Mouse (Mus musculus) midbrain, postnatal 0 days (tissue): ENCODE measurements around the gene Srrm2. TPM values are rescaled to one million over a fixed set of nuclear protein-coding genes. Genes with fewer than 3 reads are reported as not detected.
A peak's percentile ranks its signal among the peaks of the same experiment; 100 is the strongest.

Experiments used
- ATAC-seq: fragments of 200-750 bp; cut with Nextera tagmentation; 2 replicates; pipeline ENCODE4 v1.8.0; 2017; ENCODE audit warnings: moderate number of reproducible peaks, mild to moderate bottlenecking, moderate TSS enrichment, moderate library complexity; ENCODE audit not compliant: low FRiP score
- DNase-seq: peaks from one replicate; pipeline ENCODE4 v3.0.0-alpha.2; 2015; ENCODE audit warnings: low spot score
- H3K27ac ChIP-seq: fragments of 300-500 bp; sonication (generic); 2 replicates; pipeline ENCODE4 v1.5.1; 2014; ENCODE audit warnings: low read depth, mild to moderate bottlenecking, low read length, mixed read lengths
- H3K27me3 ChIP-seq: fragments of 300-500 bp; sonication (generic); 2 replicates; pipeline ENCODE4 v1.6.1; 2014; ENCODE audit warnings: low read length, control low read depth, mixed read lengths; ENCODE audit not compliant: insufficient read depth
- H3K36me3 ChIP-seq: fragments of 300-500 bp; sonication (generic); 2 replicates; pipeline ENCODE4 v1.6.1; 2014; ENCODE audit warnings: low read length, control low read depth, mixed read lengths; ENCODE audit not compliant: insufficient read depth
- H3K4me1 ChIP-seq: fragments of 300-500 bp; sonication (generic); 2 replicates; pipeline ENCODE4 v1.6.1; 2014; ENCODE audit warnings: mild to moderate bottlenecking, control low read depth, antibody characterized with exemption, low read length, mixed read lengths; ENCODE audit not compliant: insufficient read depth
- H3K4me2 ChIP-seq: fragments of 300-500 bp; sonication (generic); 2 replicates; pipeline ENCODE4 v1.6.1; 2014; ENCODE audit warnings: low read depth, mild to moderate bottlenecking, low read length, mixed read lengths; ENCODE audit not compliant: poor library complexity, severe bottlenecking
- H3K4me3 ChIP-seq: fragments of 300-500 bp; sonication (generic); 2 replicates; pipeline ENCODE4 v1.5.1; 2014; ENCODE audit warnings: low read depth, mild to moderate bottlenecking, low read length, moderate library complexity
- H3K9ac ChIP-seq: fragments of 300-500 bp; sonication (generic); replicated peaks from 2 replicates; pipeline ENCODE4 v1.6.1; 2014; ENCODE audit warnings: mild to moderate bottlenecking, low read length, moderate library complexity, mixed read lengths; ENCODE audit not compliant: poor library complexity, severe bottlenecking
- H3K9me3 ChIP-seq: fragments of 300-500 bp; sonication (generic); 2 replicates; pipeline ENCODE4 v1.6.1; 2016; ENCODE audit warnings: low read length, control low read depth
- CTCF ChIP-seq: IDR thresholded peaks from 2 replicates; pipeline ENCODE4 v1.5.1; 2016; ENCODE audit warnings: antibody characterized with exemption, mild to moderate bottlenecking
- WGBS: fragments of 180-500 bp; shearing (Covaris S2); extraction: QIAGEN DNeasy Blood & Tissue Kit; methylation state at CpG from one replicate; pipeline ENCODE4 v1.1.7; 2014; 5-methylcytosine and 5-hydroxymethylcytosine counted together
- polyA plus RNA-seq: library from polyadenylated mRNA; unstranded; fragments of >200 nt; fragmentation: Nextera tagmentation; extraction: Ambion mirVana; gene quantifications from 2 replicates; pipeline ENCODE4 v1.2.1, GENCODE M21; 2015
- total RNA-seq: library from RNA; depleted of rRNA; stranded (reverse); fragments of >200 nt; gene quantifications from 2 replicates; pipeline ENCODE4 v1.2.3, GENCODE M21; 2014

Srrm2 gene
- total and polyA plus RNA-seq, 2 experiments from 2014 or later, result 162 to 443 TPM

- 86% methylated on average over 6 of the region's 6 CpGs for WGBS
- TF ChIP-seq CTCF, result no peak
- no peak for DNase-seq
Measured at GRCm38 (mm10) chr17:23822094-23822493, 31.8 kb downstream of the Srrm2 start.

GRCm38 (mm10) chr17:23823018-23823417, 32.7 kb downstream of the Srrm2 start:
- WGBS, result 83% methylated on average over 16 of the region's 16 CpGs
- H3K9ac ChIP-seq, result no peak overlapping the region
- H3K9me3 ChIP-seq, result peaks cover 9% of the 10 kb centered on the region; the same call in 1 of the 2 replicates
- no peak for TF ChIP-seq CTCF
- H3K4me1 ChIP-seq, result peaks cover 13% of the 10 kb centered on the region
- no peak overlapping the region for H3K27ac ChIP-seq
- ATAC-seq, result no peak
- no peaks in the 10 kb centered on the region for H3K27me3 ChIP-seq
- H3K36me3 ChIP-seq, result peaks cover 70% of the 10 kb centered on the region
- no peak overlapping the region for H3K4me2 ChIP-seq
- no peak for DNase-seq
- no peak overlapping the region for H3K4me3 ChIP-seq

More at GRCm38 (mm10) chr17:23822094-23822493, 31.8 kb downstream of the Srrm2 start:
- H3K9ac ChIP-seq, result no peak overlapping the region
- H3K27ac ChIP-seq, result no peak overlapping the region
- H3K4me2 ChIP-seq, result no peak overlapping the region
- H3K9me3 ChIP-seq, result peaks cover 9% of the 10 kb centered on the region; the same call in 1 of the 2 replicates
- 0 out of 2 replicates have a peak, but pooled peaks cover 5% of the 10 kb centered on the region for H3K4me1 ChIP-seq
- ATAC-seq, result no peak
- H3K27me3 ChIP-seq, result no peaks in the 10 kb centered on the region
- H3K36me3 ChIP-seq, result peaks cover 80% of the 10 kb centered on the region
- no peak overlapping the region for H3K4me3 ChIP-seq

GRCm38 (mm10) chr17:23823614-23824013, 33.3 kb downstream of the Srrm2 start:
- no peaks in the 10 kb centered on the region for H3K27me3 ChIP-seq
- H3K9ac ChIP-seq, result no peak overlapping the region
- DNase-seq, result no peak
- 91% methylated on average over 12 of the region's 12 CpGs for WGBS
- no peak overlapping the region for H3K4me2 ChIP-seq
- no peak for ATAC-seq
- TF ChIP-seq CTCF, result no peak
- H3K36me3 ChIP-seq, result peaks cover 64% of the 10 kb centered on the region
- H3K4me1 ChIP-seq, result peaks cover 13% of the 10 kb centered on the region
- H3K27ac ChIP-seq, result no peak overlapping the region
- H3K9me3 ChIP-seq, result peaks cover 5% of the 10 kb centered on the region; the same call in 1 of the 2 replicates
- H3K4me3 ChIP-seq, result no peak overlapping the region

GRCm38 (mm10) chr17:23825591-23825990, 35.3 kb downstream of the Srrm2 start:
- no peak overlapping the region for H3K4me3 ChIP-seq
- peaks cover 13% of the 10 kb centered on the region for H3K4me1 ChIP-seq
- TF ChIP-seq CTCF, result no peak
- H3K9ac ChIP-seq, result no peak overlapping the region
- WGBS, result 86% methylated on average over 4 of the region's 4 CpGs
- no peak for ATAC-seq
- H3K4me2 ChIP-seq, result no peak overlapping the region
- H3K27ac ChIP-seq, result no peak overlapping the region
- H3K9me3 ChIP-seq, result no peaks in the 10 kb centered on the region
- H3K36me3 ChIP-seq, result peaks cover 45% of the 10 kb centered on the region
- H3K27me3 ChIP-seq, result no peaks in the 10 kb centered on the region
- DNase-seq, result no peak

GRCm38 (mm10) chr17:23828271-23829001, 38.1 kb downstream of the Srrm2 start:
- Histone ChIP-seq H3K4me2 (peak overlapping the region; percentile 53), H3K27ac (peak overlapping the region; percentile 94), H3K9ac (peak overlapping the region; percentile 79), H3K9me3 (no peaks in the 10 kb centered on the region), H3K4me1 (peaks cover 13% of the 10 kb centered on the region), H3K36me3 (peaks cover 18% of the 10 kb centered on the region), H3K4me3 (peak overlapping the region; percentile 72), H3K27me3 (0 out of 2 replicates have a peak, but pooled peaks cover 5% of the 10 kb centered on the region)
- DNase-seq (peak; percentile 50), ATAC-seq (peak; percentile 69)
- under 1% methylated on average over 47 of the region's 47 CpGs for WGBS
- peak; percentile 35 for TF ChIP-seq CTCF

GRCm38 (mm10) chr17:23829064-23829619, 38.8 kb downstream of the Srrm2 start, which contains the start of gene Elob:
Gene Elob (minus strand): TSS chr17:23829136.
- H3K27ac ChIP-seq, result peak within 1 kb of the TSS; percentile 94
- 1% methylated on average over 25 of the region's 42 CpGs for WGBS
- 0 out of 2 replicates have a peak, but pooled peaks cover 5% of the 10 kb centered on the region for H3K27me3 ChIP-seq
- peak within 1 kb of the TSS; percentile 79 for H3K9ac ChIP-seq
- peak; percentile 81 for TF ChIP-seq CTCF
- DNase-seq, result peak; percentile 95
- peaks cover 13% of the 10 kb centered on the region for H3K4me1 ChIP-seq
- ATAC-seq, result peak; percentile 95
- H3K4me3 ChIP-seq, result peak within 1 kb of the TSS; percentile 72
- peaks cover 12% of the 10 kb centered on the region; the same call in 1 of the 2 replicates for H3K36me3 ChIP-seq
- no peaks in the 10 kb centered on the region for H3K9me3 ChIP-seq
- H3K4me2 ChIP-seq, result peak within 1 kb of the TSS; percentile 53
